ENCODE assay signal across 8 mouse cellular contexts in genomic region chr12:3307587-3307986, GRCm38 (mm10). TPM values are rescaled to one million over a fixed set of nuclear protein-coding genes. Genes with fewer than 3 reads are reported as not detected.
A peak's percentile ranks its signal among the peaks of the same experiment; 100 is the strongest.
DNase-seq lines count a peak whose midpoint lies in the region; ATAC-seq and TF ChIP-seq lines count a peak whose summit lies in the region.

No protein-coding gene starts in this region.

- peak overlapping the region; percentile 57 for H3K4me3 ChIP-seq in cerebellum, adult 2 months (replicated peaks; ENCODE audit: insufficient read depth, low read depth, low read length)
- H3K4me3 ChIP-seq in neural tube, embryonic 11.5 days (ENCODE audit: low read depth, low read length): peak overlapping the region; percentile 72
- peak overlapping the region; percentile 77 for H3K4me3 ChIP-seq in liver, embryonic 12.5 days

- no peaks in the 10 kb centered on the region for H3K4me1 ChIP-seq in cerebellum, adult 2 months (ENCODE audit: control insufficient read depth, insufficient read depth, low read length)
- peaks cover 7% of the 10 kb centered on the region; the same call in 1 of the 2 replicates for H3K4me1 ChIP-seq in neural tube, embryonic 11.5 days (ENCODE audit: control insufficient read depth, insufficient read depth, low read length)
- H3K4me1 ChIP-seq in liver, embryonic 12.5 days: peaks cover 60% of the 10 kb centered on the region

- no peaks in the 10 kb centered on the region for H3K9me3 ChIP-seq in neural tube, embryonic 11.5 days (ENCODE audit: control insufficient read depth, low read length)
- H3K9me3 ChIP-seq in liver, embryonic 12.5 days (replicated peaks): no peaks in the 10 kb centered on the region

- no peak for TF ChIP-seq POLR2A in cerebellum, adult 2 months (IDR thresholded peaks at IDR 0.05; ENCODE audit: borderline replicate concordance, insufficient read depth, low read length)

- no peak for ATAC-seq in neural tube, embryonic 11.5 days (ENCODE audit: insufficient read depth, low FRiP score, low TSS enrichment)
- no peak for ATAC-seq in liver, embryonic 12.5 days

- 21% methylated on average over 6 of the region's 6 CpGs for WGBS in cerebellum, adult 2 months
- WGBS in neural tube, embryonic 11.5 days: 69% methylated on average over 6 of the region's 6 CpGs
- 24% methylated on average over 6 of the region's 6 CpGs for WGBS in liver, embryonic 12.5 days (ENCODE audit: insufficient replicate concordance)

- H3K27me3 ChIP-seq in cerebellum, adult 2 months (ENCODE audit: control insufficient read depth, insufficient read depth, low read length): no peaks in the 10 kb centered on the region
- H3K27me3 ChIP-seq in neural tube, embryonic 11.5 days (ENCODE audit: control insufficient read depth, insufficient read depth, low read length): no peaks in the 10 kb centered on the region
- H3K27me3 ChIP-seq in liver, embryonic 12.5 days (replicated peaks): no peaks in the 10 kb centered on the region

- H3K27ac ChIP-seq in cerebellum, adult 2 months (ENCODE audit: insufficient read depth, low read length): no peak overlapping the region
- H3K27ac ChIP-seq in neural tube, embryonic 11.5 days (ENCODE audit: low read depth, low read length): no peak overlapping the region
- peak overlapping the region; percentile 61 for H3K27ac ChIP-seq in liver, embryonic 12.5 days

- H3K4me2 ChIP-seq in neural tube, embryonic 11.5 days (ENCODE audit: low read depth): peak overlapping the region; percentile 66
- peak overlapping the region; percentile 82 for H3K4me2 ChIP-seq in liver, embryonic 12.5 days

- no peak for TF ChIP-seq CTCF in cerebellum, adult 2 months (IDR thresholded peaks at IDR 0.05; ENCODE audit: borderline replicate concordance, insufficient read depth, low read depth, low read length)

- no peak overlapping the region; the same call in 1 of the 2 replicates for H3K9ac ChIP-seq in neural tube, embryonic 11.5 days (ENCODE audit: low read length)
- H3K9ac ChIP-seq in liver, embryonic 12.5 days: peak overlapping the region; percentile 93

- no peaks in the 10 kb centered on the region for H3K36me3 ChIP-seq in neural tube, embryonic 11.5 days (ENCODE audit: control insufficient read depth, insufficient read depth, low read length)
- H3K36me3 ChIP-seq in liver, embryonic 12.5 days: peaks cover 9% of the 10 kb centered on the region; the same call in 1 of the 2 replicates

- no peak for DNase-seq in cerebellum, adult 2 months
- DNase-seq in cerebellum, postnatal 4 days (ENCODE audit: low spot score in 2 of 2): no peak
- no peak for DNase-seq in neural tube, embryonic 11.5 days (ENCODE audit: low spot score)
- no peak for DNase-seq in neural tube, embryonic 10.5 days (ENCODE audit: extremely low spot score, low spot score)
- DNase-seq in urinary bladder, postnatal 10 days (ENCODE audit: low spot score): no peak
- DNase-seq in adrenal gland, adult 8-10 months: no peak
- DNase-seq in retina, embryonic 14.5 days (ENCODE audit: low spot score): no peak

RNA-seq across cellular contexts. Expression of gene Rab10, which starts 2.2 kb away (rescaled TPM):
- polyA plus RNA-seq in cerebellum, adult 2 months (2012; rRNA removed): 96.6 and 97.0 TPM in 2 replicates
- 127 and 128 TPM in 2 replicates for polyA plus RNA-seq in neural tube, embryonic 11.5 days (2014; fragmentation: Nextera tagmentation; extraction: Ambion mirVana)
- 79.4 and 80.8 TPM in 2 replicates for polyA plus RNA-seq in liver, embryonic 12.5 days (2016; fragmentation: Nextera tagmentation; extraction: Ambion mirVana)
- 100 to 1,000 TPM; 179 to 239 (median 190) TPM for total RNA-seq in adrenal gland, adult 8-10 months (2022)

RNA-seq across cellular contexts. Expression of gene Kif3c, which starts 57.3 kb away (rescaled TPM):
- polyA plus RNA-seq in cerebellum, adult 2 months (2012; rRNA removed): 115 and 118 TPM in 2 replicates
- 38.0 and 42.9 TPM in 2 replicates for polyA plus RNA-seq in neural tube, embryonic 11.5 days (2014; fragmentation: Nextera tagmentation; extraction: Ambion mirVana)
- 1.7 and 1.9 TPM in 2 replicates for polyA plus RNA-seq in liver, embryonic 12.5 days (2016; fragmentation: Nextera tagmentation; extraction: Ambion mirVana)
- 10 to 100 TPM; 32.7 to 53.6 (median 38.6) TPM for total RNA-seq in adrenal gland, adult 8-10 months (2022)

Comparison
In these comparisons a context has a peak if more than half of its experiments do, and no peak if none do; other contexts are left out.
1. RNA of gene Kif3c, which starts 57.3 kb away (polyA plus RNA-seq): 115 to 118 TPM in cerebellum, adult 2 months and 38.0 to 42.9 TPM in neural tube, embryonic 11.5 days; 1.7 to 1.9 TPM in liver, embryonic 12.5 days; every median in the first group is over 10 times any median in the second.
2. Peak in every context shown above with its lines, with median percentiles within 50 percentile points of each other: H3K4me3 ChIP-seq.